Comparison of ENCODE assay signal across 14 mouse cellular contexts in the genomic region with DNA sequence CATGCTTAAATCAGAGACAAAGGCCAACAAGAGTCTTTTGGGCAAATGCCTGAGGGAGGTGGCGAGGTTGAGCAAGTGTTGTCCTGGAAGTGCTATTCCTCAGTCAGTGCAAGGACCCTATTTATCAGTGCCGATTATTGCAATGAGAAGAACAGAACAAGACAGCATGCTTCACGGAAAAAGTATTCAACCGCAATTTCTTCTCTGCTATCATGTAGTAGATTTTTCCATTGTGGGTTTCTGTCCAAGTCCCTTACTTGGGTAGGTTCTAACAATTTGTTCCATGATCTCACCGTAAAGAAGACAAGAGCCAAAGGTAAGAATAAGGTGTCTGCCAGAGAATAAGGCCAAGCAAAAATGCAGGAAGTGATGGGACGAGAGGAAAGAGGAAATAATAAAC.
"Had no signal": no experiment of that assay in that cellular context is flagged by ENCODE, and none has a peak within 500 bp of the region (broad histone marks: within the 10 kb centered on the region; RNA-seq: fewer than 3 reads in every experiment).

No protein-coding gene starts in this region.

- DNase-seq: kidney, adult 11 months; kidney, adult 8-10 months; kidney, postnatal 10 days; kidney, postnatal 4 days; liver, postnatal 0 days; lung, embryonic 14.5 days; lung, postnatal 4 days; right cerebral cortex, adult 18-20 months; right cerebral cortex, postnatal 14 days; right cerebral cortex, postnatal 4 days; spleen, adult 18-20 months; thymus, postnatal 25 days had no signal

- ATAC-seq: liver, postnatal 0 days; lung, postnatal 0 days; midbrain, embryonic 15.5 days had no signal
